Mouse (Mus musculus) heart, embryonic 11.5 days (tissue): Measurements from ENCODE around the gene Vat1. TPM values are rescaled to one million over a fixed set of nuclear protein-coding genes. Genes with fewer than 3 reads are reported as not detected.
"Not testable (repeated sequence)": the region's sequence is repeated elsewhere in the genome, so short reads cannot be mapped to it uniquely, and the experiment has no call there.

Experiments
- ATAC-seq: fragments of 200-750 bp; cut with Nextera tagmentation; replicated peaks from 2 replicates; pipeline ENCODE4 v1.8.0; 2017; ENCODE audit warnings: moderate library complexity; ENCODE audit not compliant: insufficient number of reproducible peaks, low FRiP score, low TSS enrichment
- H3K27ac ChIP-seq: fragments of 300-500 bp; sonication (generic); 2 replicates; pipeline ENCODE4 v1.5.1; 2014; ENCODE audit warnings: mild to moderate bottlenecking, low read depth, low read length
- H3K27me3 ChIP-seq: fragments of 300-500 bp; sonication (generic); 2 replicates; pipeline ENCODE4 v1.6.1; 2014; ENCODE audit warnings: mild to moderate bottlenecking, low read length, mixed read lengths; ENCODE audit not compliant: control insufficient read depth, insufficient read depth
- H3K36me3 ChIP-seq: fragments of 300-500 bp; sonication (generic); 2 replicates; pipeline ENCODE4 v1.6.1; 2014; ENCODE audit warnings: mild to moderate bottlenecking, low read length, moderate library complexity, mixed read lengths; ENCODE audit not compliant: control insufficient read depth, insufficient read depth
- H3K4me1 ChIP-seq: fragments of 300-500 bp; sonication (generic); 2 replicates; pipeline ENCODE4 v1.6.1; 2014; ENCODE audit warnings: low read length; ENCODE audit not compliant: control insufficient read depth, insufficient read depth
- H3K4me2 ChIP-seq: fragments of 300-500 bp; sonication (generic); 2 replicates; pipeline ENCODE4 v1.6.1; 2014; ENCODE audit warnings: mild to moderate bottlenecking, moderate library complexity
- H3K4me3 ChIP-seq: fragments of 300-500 bp; sonication (generic); 2 replicates; pipeline ENCODE4 v1.5.1; 2014; ENCODE audit warnings: low read depth, low read length
- H3K9ac ChIP-seq: fragments of 300-500 bp; sonication (generic); 2 replicates; pipeline ENCODE4 v1.6.1; 2014; ENCODE audit warnings: mild to moderate bottlenecking, low read depth, low read length, moderate library complexity
- H3K9me3 ChIP-seq: fragments of 300-500 bp; sonication (generic); replicated peaks from 2 replicates; pipeline ENCODE4 v1.6.1; 2016; ENCODE audit warnings: low read length; ENCODE audit not compliant: control insufficient read depth
- WGBS: fragments of 180-500 bp; shearing (Covaris S2); extraction: QIAGEN DNeasy Blood & Tissue Kit; methylation state at CpG from one replicate; pipeline ENCODE4 v1.1.7; 2014; ENCODE audit not compliant: insufficient replicate concordance; 5-methylcytosine and 5-hydroxymethylcytosine counted together
- polyA plus RNA-seq: library from polyadenylated mRNA; unstranded; fragments of >200 nt; fragmentation: Nextera tagmentation; extraction: Ambion mirVana; gene quantifications from 2 replicates; pipeline ENCODE4 v1.2.1, GENCODE M21; 2014

Gene Vat1
- polyA plus RNA-seq, 1 experiment from 2014 or later = 26.5 TPM

DNA sequence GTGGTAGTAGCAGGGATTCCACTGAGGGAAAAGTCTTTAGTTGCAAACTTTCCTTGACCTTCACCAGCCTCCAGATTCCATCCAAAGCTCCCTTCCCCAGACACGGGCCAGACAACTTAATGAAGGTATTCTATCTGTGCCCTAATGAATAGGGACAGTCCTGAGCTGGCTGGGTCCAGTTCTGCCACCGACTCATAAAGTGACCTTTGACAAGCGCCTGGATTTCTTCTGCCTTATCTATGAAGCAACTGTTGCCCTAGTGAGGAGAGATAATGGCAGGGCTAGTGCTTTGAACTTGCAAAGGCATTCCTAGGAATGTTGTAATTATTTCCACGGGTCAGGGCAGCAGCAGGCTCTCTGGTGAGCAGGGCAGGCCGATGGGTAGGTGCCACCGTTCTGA is 14.9 kb upstream of the Vat1 start:
- 8% methylated on average over 6 of the region's 6 CpGs for WGBS
- Histone ChIP-seq H3K4me2 (peak overlapping the region; percentile 5; the same call in 1 of the 2 replicates), H3K9ac (no peak overlapping the region), H3K4me1 (peaks cover 38% of the 10 kb centered on the region), H3K27me3 (no peaks in the 10 kb centered on the region), H3K36me3 (no peaks in the 10 kb centered on the region), H3K9me3 (no peaks in the 10 kb centered on the region), H3K27ac (peak overlapping the region; percentile 22), H3K4me3 (no peak overlapping the region)
- ATAC-seq = peak; percentile 46

DNA sequence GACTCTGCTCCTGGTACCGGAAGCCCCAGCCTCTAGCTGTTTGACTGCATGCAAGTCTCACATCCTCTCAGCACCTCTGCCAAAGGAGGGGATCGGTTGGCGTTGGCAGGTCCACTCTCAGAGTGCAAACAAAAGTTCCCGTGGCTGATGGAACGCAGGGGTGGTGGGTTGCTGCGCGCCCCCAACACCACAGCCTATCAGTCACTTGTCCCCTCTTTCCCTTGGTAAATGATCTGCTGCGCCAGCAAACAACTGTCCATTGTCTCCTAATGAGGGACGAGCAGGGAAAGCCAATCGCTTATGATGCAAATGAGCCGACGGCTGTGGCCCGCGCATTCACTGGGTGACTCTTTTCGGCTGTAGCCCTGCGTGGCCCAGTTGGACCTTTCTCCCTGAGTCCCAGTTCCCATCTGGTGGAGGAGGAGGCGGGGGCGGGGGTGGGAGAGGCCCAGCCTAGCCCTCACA is 13.2 kb upstream of the Vat1 start:
- no peak overlapping the region for H3K4me3 ChIP-seq
- no peaks in the 10 kb centered on the region for H3K9me3 ChIP-seq
- no peaks in the 10 kb centered on the region for H3K36me3 ChIP-seq
- H3K4me2 ChIP-seq = peak overlapping the region; percentile 43
- peaks cover 29% of the 10 kb centered on the region for H3K4me1 ChIP-seq
- H3K27ac ChIP-seq = 0 out of 2 replicates have a peak overlapping the region, but pooled peaks have one; percentile 7
- peak overlapping the region; percentile 36; the same call in 1 of the 2 replicates for H3K9ac ChIP-seq
- no peak for ATAC-seq
- no peaks in the 10 kb centered on the region for H3K27me3 ChIP-seq
- 7% methylated on average over 18 of the region's 18 CpGs for WGBS

- Histone ChIP-seq H3K9ac (no peak overlapping the region), H3K9me3 (no peaks in the 10 kb centered on the region), H3K4me3 (no peak overlapping the region), H3K27ac (no peak overlapping the region), H3K4me1 (peaks cover 29% of the 10 kb centered on the region), H3K36me3 (no peaks in the 10 kb centered on the region), H3K4me2 (no peak overlapping the region), H3K27me3 (no peaks in the 10 kb centered on the region)
- 54% methylated on average over 10 of the region's 10 CpGs for WGBS
- ATAC-seq = no peak
Observed at GRCm38 (mm10) chr11:101477552-101478211, 11.7 kb upstream of the Vat1 start.

GRCm38 (mm10) chr11:101477194-101477551 is 11.1 kb upstream of the Vat1 start:
- H3K27ac ChIP-seq = no peak overlapping the region
- WGBS = 58% methylated on average over 4 of the region's 4 CpGs

DNA sequence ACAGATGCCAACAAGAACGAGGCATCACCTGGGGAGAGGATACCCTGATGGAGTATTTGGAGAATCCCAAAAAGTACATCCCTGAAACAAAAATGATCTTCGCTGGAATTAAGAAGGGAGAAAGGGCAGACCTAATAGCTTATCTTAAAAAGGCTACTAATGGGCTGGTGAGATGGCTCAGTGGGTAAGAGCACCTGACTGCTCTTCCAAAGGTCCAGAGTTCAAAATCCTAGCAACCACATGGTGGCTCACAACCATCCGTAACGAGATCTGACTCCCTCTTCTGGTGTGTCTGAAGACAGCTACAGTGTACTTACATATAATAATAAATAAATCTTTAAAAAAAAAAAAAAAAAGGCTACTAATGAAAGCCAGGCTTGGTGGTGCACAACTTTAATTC is 10.3 kb upstream of the Vat1 start:
- H3K27me3 ChIP-seq, ATAC-seq: not testable (repeated sequence)
- 81% methylated on average over 4 of the region's 4 CpGs for WGBS

More at GRCm38 (mm10) chr11:101477194-101477551, 11.1 kb upstream of the Vat1 start:
- peaks cover 34% of the 10 kb centered on the region for H3K4me1 ChIP-seq
- H3K9ac ChIP-seq = no peak overlapping the region
- H3K36me3 ChIP-seq = no peaks in the 10 kb centered on the region
- H3K4me3 ChIP-seq = no peak overlapping the region
- no peaks in the 10 kb centered on the region for H3K27me3 ChIP-seq
- H3K9me3 ChIP-seq = no peaks in the 10 kb centered on the region
- no peak for ATAC-seq
- H3K4me2 ChIP-seq = no peak overlapping the region

DNA sequence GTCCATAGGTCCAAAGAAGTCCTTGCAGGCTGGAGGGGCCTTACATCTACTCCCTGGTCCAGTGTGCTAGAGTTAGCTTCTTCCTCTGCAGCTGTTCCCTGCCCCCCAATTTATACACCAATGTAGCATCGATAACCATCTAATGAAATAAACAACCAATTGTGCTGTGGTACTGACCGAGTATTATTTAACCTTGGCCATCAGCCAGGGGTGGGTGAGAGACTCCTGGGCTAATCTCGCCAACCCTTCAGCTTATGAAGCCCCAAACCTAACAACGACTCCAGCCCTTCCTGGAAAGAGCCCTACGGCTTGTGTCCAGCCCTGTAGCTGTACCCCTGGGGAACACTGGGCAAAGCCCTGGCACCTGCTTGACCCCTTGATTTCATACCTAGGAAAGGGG is 8.3 kb upstream of the Vat1 start:
- 64% methylated on average over 5 of the region's 5 CpGs for WGBS

More for the DNA sequence above, 10.3 kb upstream of the Vat1 start:
- not testable (repeated sequence) for H3K27ac ChIP-seq, H3K9me3 ChIP-seq, H3K36me3 ChIP-seq, H3K4me3 ChIP-seq, H3K9ac ChIP-seq, H3K4me2 ChIP-seq
- H3K4me1 ChIP-seq = peaks cover 36% of the 10 kb centered on the region

DNA sequence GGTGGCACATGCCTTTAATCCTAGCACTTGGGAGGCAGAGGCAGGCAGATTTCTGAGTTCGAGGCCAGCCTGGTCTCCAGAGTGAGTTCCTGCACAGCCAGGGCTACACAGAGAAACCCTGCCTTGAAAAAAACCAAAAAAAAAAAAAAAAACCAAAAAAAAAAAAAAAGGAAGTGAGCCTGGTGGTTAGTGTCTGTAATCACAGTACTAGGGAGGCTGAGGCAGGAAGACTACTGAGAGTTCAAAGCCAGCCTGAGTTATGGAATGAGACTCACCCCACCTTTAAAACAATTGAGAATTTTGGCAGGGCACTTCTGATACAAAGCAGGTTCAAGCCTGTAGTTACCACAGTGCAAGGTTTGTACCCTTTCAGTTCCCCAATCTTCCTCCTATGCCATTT is 7.7 kb upstream of the Vat1 start:
- H3K36me3 ChIP-seq, ATAC-seq, H3K4me2 ChIP-seq, H3K4me3 ChIP-seq, H3K9ac ChIP-seq, H3K27ac ChIP-seq, H3K9me3 ChIP-seq, H3K27me3 ChIP-seq: not testable (repeated sequence)
- peaks cover 24% of the 10 kb centered on the region for H3K4me1 ChIP-seq
- 75% methylated on average over 1 of the region's 1 CpGs for WGBS

More for the DNA sequence above, 8.3 kb upstream of the Vat1 start:
- H3K4me3 ChIP-seq = no peak overlapping the region
- H3K9me3 ChIP-seq = no peaks in the 10 kb centered on the region
- H3K9ac ChIP-seq = no peak overlapping the region
- H3K4me1 ChIP-seq = peaks cover 24% of the 10 kb centered on the region
- no peaks in the 10 kb centered on the region for H3K27me3 ChIP-seq
- H3K4me2 ChIP-seq = no peak overlapping the region
- H3K27ac ChIP-seq = no peak overlapping the region
- no peak for ATAC-seq
- H3K36me3 ChIP-seq = no peaks in the 10 kb centered on the region

DNA sequence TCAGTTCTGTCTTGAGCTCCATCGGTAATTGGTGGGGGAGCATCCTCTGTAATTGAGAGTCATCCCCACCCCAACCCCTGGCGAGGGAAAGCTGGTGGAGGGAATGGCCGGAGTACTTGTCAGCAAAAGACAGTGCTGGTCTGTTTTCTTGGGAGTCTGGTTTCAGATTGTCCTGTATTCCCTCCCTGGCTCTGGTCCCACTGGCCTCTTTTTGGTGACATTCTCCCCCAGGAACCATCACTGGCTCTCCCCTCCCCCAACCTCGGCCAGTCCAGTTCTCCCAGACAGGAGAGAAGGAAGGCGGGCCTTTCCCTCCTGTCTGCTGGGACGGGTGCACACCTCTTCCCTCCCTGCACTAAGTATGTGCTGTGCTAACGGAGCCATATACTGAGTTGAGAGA is 6.3 kb upstream of the Vat1 start:
- Histone ChIP-seq H3K4me1 (peaks cover 24% of the 10 kb centered on the region), H3K27ac (no peak overlapping the region), H3K9ac (no peak overlapping the region), H3K36me3 (no peaks in the 10 kb centered on the region), H3K4me3 (no peak overlapping the region), H3K4me2 (no peak overlapping the region), H3K9me3 (no peaks in the 10 kb centered on the region), H3K27me3 (no peaks in the 10 kb centered on the region)
- 44% methylated on average over 7 of the region's 7 CpGs for WGBS
- no peak for ATAC-seq

- Histone ChIP-seq H3K4me1 (peaks cover 24% of the 10 kb centered on the region), H3K4me3 (no peak overlapping the region), H3K9me3 (no peaks in the 10 kb centered on the region), H3K27ac (no peak overlapping the region), H3K4me2 (no peak overlapping the region), H3K9ac (no peak overlapping the region), H3K36me3 (no peaks in the 10 kb centered on the region), H3K27me3 (no peaks in the 10 kb centered on the region)
- no peak for ATAC-seq
- WGBS = 46% methylated on average over 3 of the region's 3 CpGs
Observed at GRCm38 (mm10) chr11:101471926-101472325, 5.9 kb upstream of the Vat1 start.
